Mouse (Mus musculus): Measurements from ENCODE around the gene Pappa.

GRCm38 (mm10) chr4:65328486-65329308, 204.7 kb downstream of the Pappa start:
- no peak for TF ChIP-seq MAX (IDR thresholded peaks at IDR 0.05; ENCODE audit: low read length)
- TF ChIP-seq TCF12 (IDR thresholded peaks at IDR 0.05; ENCODE audit: low read depth, low read length): no peak
